Mouse (Mus musculus): Measurements from ENCODE around the gene Hmcn2. TPM values are rescaled to one million over a fixed set of nuclear protein-coding genes. Genes with fewer than 3 reads are reported as not detected.

The Hmcn2 gene
- polyA plus RNA-seq, 1 experiment from 2014 or later: 0.12 TPM

DNA sequence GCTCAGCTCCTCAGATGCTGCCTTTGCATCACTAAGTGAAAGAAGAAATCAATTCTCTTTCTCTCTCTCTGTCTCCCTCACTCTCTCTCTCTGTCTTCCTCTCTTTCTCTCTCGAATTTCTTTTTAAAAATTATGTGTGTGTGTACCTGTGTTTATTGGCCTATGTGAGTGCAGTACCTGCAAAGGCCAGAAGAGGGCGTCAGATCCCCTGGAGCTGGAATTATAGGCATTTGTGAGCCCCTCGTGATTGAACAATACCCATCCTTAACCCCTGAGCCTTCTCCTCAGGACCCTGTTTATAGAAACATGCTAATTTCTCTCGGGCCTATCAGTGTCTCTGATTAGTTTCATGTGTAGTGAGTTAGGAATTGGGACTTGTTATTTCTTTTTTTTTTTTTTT is 6.0 kb upstream of the Hmcn2 start:
- Histone ChIP-seq H3K4me1 (replicated peaks) (peaks cover 7% of the 10 kb centered on the region; the same call in 1 of the 2 replicates), H3K4me2 (no peak overlapping the region), H3K9ac (no peak overlapping the region), H3K27me3 (peaks cover 30% of the 10 kb centered on the region), H3K36me3 (no peaks in the 10 kb centered on the region), H3K9me3 (no peaks in the 10 kb centered on the region), H3K27ac (no peak overlapping the region), H3K4me3 (no peak overlapping the region)
- no peak for ATAC-seq (ENCODE audit: low FRiP score)
- 64% methylated on average over 4 of the region's 4 CpGs for WGBS

DNA sequence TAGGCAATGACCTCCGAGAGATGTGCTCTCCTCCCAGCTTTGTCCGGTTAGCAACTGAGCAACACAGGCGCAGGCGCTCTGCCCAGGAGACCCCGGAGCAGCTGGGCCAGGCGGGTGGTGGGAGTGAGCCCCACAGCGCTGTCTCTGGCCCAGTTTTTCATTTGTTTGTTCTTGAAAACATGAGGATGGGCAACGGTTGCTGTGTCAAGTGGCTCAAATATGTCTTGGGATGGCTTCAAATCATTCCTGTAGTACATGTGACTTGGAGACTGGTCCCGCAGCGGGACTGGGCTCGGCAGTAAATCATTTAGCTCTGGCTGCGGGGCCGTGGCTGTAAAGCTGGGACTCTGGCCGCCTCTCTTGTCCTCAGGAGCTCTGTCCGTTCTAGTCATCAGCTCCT is 4.7 kb upstream of the Hmcn2 start:
- H3K27me3 ChIP-seq: peaks cover 42% of the 10 kb centered on the region

DNA sequence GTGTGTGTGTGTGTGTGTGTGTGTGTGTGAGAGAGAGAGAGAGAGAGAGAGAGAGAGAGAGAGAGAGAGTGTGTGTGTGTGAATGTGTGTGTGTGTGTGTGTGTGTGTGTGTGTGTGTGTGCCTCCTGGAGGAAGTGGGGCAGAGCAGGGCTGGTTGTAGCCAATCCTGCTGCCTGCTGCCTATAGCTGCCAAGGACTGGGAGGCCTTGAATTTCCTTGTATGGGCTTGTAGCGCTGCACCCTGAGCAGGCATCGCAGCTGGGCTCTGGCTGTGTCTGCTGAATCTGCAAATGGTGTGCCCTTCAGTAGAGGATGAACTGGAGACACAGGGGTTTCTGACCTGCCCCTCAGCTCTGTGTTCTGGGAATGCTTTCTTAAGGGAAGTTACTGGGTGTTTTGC is 3.9 kb downstream of the Hmcn2 start:
- Histone ChIP-seq H3K36me3 (no peaks in the 10 kb centered on the region), H3K4me3 (no peak overlapping the region), H3K4me2 (no peak overlapping the region), H3K9me3 (no peaks in the 10 kb centered on the region), H3K27me3 (peaks cover 67% of the 10 kb centered on the region), H3K9ac (no peak overlapping the region), H3K4me1 (replicated peaks) (peaks cover 13% of the 10 kb centered on the region), H3K27ac (no peak overlapping the region)
- WGBS: 14% methylated on average over 2 of the region's 2 CpGs
- no peak for ATAC-seq (ENCODE audit: low FRiP score)

More for the DNA sequence above, 4.7 kb upstream of the Hmcn2 start:
- Histone ChIP-seq H3K9me3 (no peaks in the 10 kb centered on the region), H3K4me2 (no peak overlapping the region), H3K36me3 (no peaks in the 10 kb centered on the region), H3K4me1 (replicated peaks) (peaks cover 18% of the 10 kb centered on the region), H3K27ac (no peak overlapping the region), H3K9ac (no peak overlapping the region), H3K4me3 (no peak overlapping the region)
- no peak for ATAC-seq (ENCODE audit: low FRiP score)
- WGBS: 65% methylated on average over 15 of the region's 15 CpGs

GRCm38 (mm10) chr2:31319200-31319599 is 5.0 kb downstream of the Hmcn2 start:
- ATAC-seq (ENCODE audit: low FRiP score): no peak
- no peak overlapping the region for H3K27ac ChIP-seq
- H3K36me3 ChIP-seq: no peaks in the 10 kb centered on the region
- WGBS: 82% methylated on average over 2 of the region's 2 CpGs
- no peaks in the 10 kb centered on the region for H3K9me3 ChIP-seq
- no peak overlapping the region for H3K4me3 ChIP-seq
- H3K27me3 ChIP-seq: peaks cover 57% of the 10 kb centered on the region
- H3K4me2 ChIP-seq: no peak overlapping the region
- peaks cover 5% of the 10 kb centered on the region for H3K4me1 ChIP-seq (replicated peaks)
- no peak overlapping the region for H3K9ac ChIP-seq

DNA sequence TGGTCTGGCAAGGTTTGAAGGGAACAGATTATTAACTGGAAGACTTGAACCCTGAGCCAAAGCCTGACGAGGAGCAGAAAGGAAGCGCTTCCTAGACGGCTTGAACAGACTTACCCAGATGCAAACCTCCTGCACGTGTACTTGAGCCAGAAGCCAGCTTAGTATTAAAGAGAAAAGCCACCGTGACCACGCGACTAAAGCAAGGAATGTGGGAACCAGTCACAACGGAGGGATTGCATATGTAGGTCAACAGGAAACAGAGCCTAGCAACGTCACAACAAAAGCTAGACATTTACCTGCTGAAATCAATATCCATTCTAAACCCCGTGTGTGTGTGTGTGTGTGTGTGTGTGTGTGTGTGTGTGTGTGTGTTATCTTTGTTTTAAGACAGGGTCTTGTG is 13.0 kb downstream of the Hmcn2 start:
- no peak overlapping the region for H3K4me3 ChIP-seq
- 46% methylated on average over 10 of the region's 10 CpGs for WGBS
- no peak overlapping the region for H3K9ac ChIP-seq
- no peak overlapping the region for H3K4me2 ChIP-seq
- no peaks in the 10 kb centered on the region for H3K36me3 ChIP-seq
- ATAC-seq (ENCODE audit: low FRiP score): no peak
- no peaks in the 10 kb centered on the region for H3K4me1 ChIP-seq (replicated peaks)
- no peak overlapping the region for H3K27ac ChIP-seq
- no peaks in the 10 kb centered on the region for H3K9me3 ChIP-seq
- H3K27me3 ChIP-seq: peaks cover 18% of the 10 kb centered on the region; the same call in 1 of the 2 replicates

DNA sequence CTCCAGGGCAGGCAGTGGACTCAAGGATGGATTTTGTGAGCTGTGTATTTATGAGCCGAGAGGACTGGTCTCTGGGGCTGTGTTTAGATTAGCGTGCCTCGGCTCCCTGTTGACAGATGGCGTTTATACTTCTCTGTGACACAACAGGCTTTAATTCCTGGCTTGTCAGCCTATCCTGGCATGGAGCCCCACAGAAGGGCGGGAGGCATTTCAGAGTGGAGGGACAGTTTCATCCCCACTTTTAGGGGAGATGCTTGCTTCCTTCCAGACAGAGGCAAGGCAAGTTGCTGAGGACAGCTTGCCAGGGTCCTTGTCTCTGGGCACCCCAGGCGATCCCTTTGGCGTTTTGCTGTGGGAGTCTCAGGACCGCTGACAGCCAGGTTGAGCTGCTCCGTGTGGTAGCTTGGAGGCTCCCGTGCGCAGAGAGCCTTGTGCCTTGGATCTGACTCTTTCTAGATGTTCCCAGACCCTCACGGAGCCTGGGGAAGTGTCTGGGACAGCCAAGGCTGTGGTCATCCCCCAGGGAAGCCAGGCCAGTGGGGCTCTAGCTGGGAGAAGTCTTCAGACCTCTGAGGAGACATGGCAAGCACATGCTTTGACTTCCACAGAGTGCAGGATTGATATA is 23.6 kb downstream of the Hmcn2 start:
- H3K9ac ChIP-seq: no peak overlapping the region
- no peaks in the 10 kb centered on the region for H3K9me3 ChIP-seq
- no peak for ATAC-seq (ENCODE audit: low FRiP score)
- H3K4me1 ChIP-seq (replicated peaks): peaks cover 5% of the 10 kb centered on the region
- no peak overlapping the region for H3K4me2 ChIP-seq
- no peak overlapping the region for H3K4me3 ChIP-seq
- H3K36me3 ChIP-seq: no peaks in the 10 kb centered on the region
- peaks cover 12% of the 10 kb centered on the region; the same call in 1 of the 2 replicates for H3K27me3 ChIP-seq
- WGBS: 51% methylated on average over 12 of the region's 12 CpGs
- no peak overlapping the region for H3K27ac ChIP-seq

- Histone ChIP-seq H3K27me3 (peaks cover 10% of the 10 kb centered on the region; the same call in 1 of the 2 replicates), H3K4me3 (no peak overlapping the region), H3K27ac (no peak overlapping the region), H3K4me2 (no peak overlapping the region), H3K36me3 (no peaks in the 10 kb centered on the region), H3K9me3 (no peaks in the 10 kb centered on the region), H3K9ac (no peak overlapping the region), H3K4me1 (replicated peaks) (peaks cover 5% of the 10 kb centered on the region)
- no peak for ATAC-seq (ENCODE audit: low FRiP score)
- WGBS: 80% methylated on average over 9 of the region's 9 CpGs
Measured at GRCm38 (mm10) chr2:31339826-31340225, 25.6 kb downstream of the Hmcn2 start.

DNA sequence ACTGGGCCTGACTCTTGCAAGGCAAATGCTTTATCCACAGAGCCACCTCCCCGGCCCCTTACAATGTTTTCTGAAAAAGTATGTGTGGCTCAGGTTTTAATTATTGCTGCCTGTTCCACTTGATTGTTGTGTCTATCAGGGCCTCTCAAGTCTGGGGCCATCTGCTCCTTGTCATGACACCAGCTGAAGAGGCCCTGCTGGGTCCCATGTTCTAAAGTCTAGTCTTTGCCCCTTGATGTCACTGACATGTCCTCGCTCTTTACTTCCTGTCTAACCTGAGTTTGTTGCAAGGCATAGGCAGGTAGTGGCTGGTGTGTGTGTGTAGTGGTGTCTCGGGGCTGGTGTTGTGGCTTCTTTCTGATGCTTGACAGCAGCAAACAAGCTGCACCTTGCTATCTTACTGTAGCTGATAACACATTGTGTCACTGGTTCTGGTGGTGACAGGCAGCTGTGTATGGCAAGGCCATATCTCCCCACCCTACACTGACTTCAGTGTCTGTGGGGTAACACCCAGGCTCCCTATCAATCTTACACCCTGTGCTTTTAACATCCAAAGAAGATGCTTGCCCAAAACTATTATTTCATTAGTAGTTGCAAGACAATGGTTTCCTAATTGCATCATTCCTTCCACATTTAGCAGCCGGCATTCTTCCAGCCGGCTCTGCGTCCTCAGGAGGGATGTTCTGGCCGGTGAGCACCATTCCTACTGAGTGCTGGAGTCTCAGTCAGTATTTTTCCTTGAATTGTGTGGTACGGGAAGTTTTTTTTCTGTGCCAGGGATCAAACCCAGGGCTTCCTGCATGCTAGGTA is 27.7 kb downstream of the Hmcn2 start:
- 82% methylated on average over 8 of the region's 8 CpGs for WGBS
- H3K9ac ChIP-seq: no peak overlapping the region
- no peak overlapping the region for H3K4me3 ChIP-seq
- peaks cover 19% of the 10 kb centered on the region; the same call in 1 of the 2 replicates for H3K27me3 ChIP-seq
- H3K4me1 ChIP-seq (replicated peaks): peaks cover 5% of the 10 kb centered on the region
- H3K9me3 ChIP-seq: no peaks in the 10 kb centered on the region
- no peak overlapping the region for H3K4me2 ChIP-seq
- ATAC-seq (ENCODE audit: low FRiP score): no peak
- H3K36me3 ChIP-seq: no peaks in the 10 kb centered on the region
- no peak overlapping the region for H3K27ac ChIP-seq

GRCm38 (mm10) chr2:31346096-31346495 is 31.9 kb downstream of the Hmcn2 start:
- H3K27me3 ChIP-seq: peaks cover 30% of the 10 kb centered on the region
- WGBS: 50% methylated on average over 12 of the region's 12 CpGs
- H3K4me2 ChIP-seq: no peak overlapping the region
- ATAC-seq (ENCODE audit: low FRiP score): no peak
- no peaks in the 10 kb centered on the region for H3K36me3 ChIP-seq
- no peaks in the 10 kb centered on the region for H3K4me1 ChIP-seq (replicated peaks)
- H3K9me3 ChIP-seq: no peaks in the 10 kb centered on the region
- H3K27ac ChIP-seq: no peak overlapping the region
- H3K4me3 ChIP-seq: no peak overlapping the region
- H3K9ac ChIP-seq: no peak overlapping the region

DNA sequence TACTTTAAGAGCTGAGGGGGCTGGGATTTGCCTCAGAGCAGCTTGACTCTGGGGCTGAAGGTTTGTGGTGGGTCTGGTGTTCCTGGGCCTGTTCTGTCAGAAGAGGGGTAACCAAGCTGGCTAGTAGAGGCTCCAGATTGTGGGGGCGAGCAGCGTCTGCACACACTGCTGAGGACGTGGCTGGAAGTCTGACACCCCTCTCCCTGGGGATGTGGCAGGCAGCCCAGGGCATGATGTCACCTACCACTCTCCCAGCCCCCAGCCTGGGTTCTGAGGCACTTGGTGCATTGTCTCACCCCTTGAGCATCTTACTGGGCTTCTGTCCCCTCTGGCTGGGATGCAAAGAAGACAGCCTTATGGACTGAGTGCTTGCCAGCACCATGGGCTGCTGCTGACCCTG is 34.2 kb downstream of the Hmcn2 start:
- H3K9ac ChIP-seq: no peak overlapping the region
- H3K27ac ChIP-seq: no peak overlapping the region
- H3K9me3 ChIP-seq: no peaks in the 10 kb centered on the region
- no peak overlapping the region for H3K4me2 ChIP-seq
- H3K27me3 ChIP-seq: peaks cover 38% of the 10 kb centered on the region
- 69% methylated on average over 3 of the region's 3 CpGs for WGBS
- H3K4me1 ChIP-seq (replicated peaks): no peaks in the 10 kb centered on the region
- H3K4me3 ChIP-seq: no peak overlapping the region
- no peaks in the 10 kb centered on the region for H3K36me3 ChIP-seq
- ATAC-seq (ENCODE audit: low FRiP score): no peak

GRCm38 (mm10) chr2:31348850-31349249 is 34.6 kb downstream of the Hmcn2 start:
- H3K4me1 ChIP-seq (replicated peaks): no peaks in the 10 kb centered on the region
- no peak for ATAC-seq (ENCODE audit: low FRiP score)
- 68% methylated on average over 5 of the region's 5 CpGs for WGBS
- H3K4me3 ChIP-seq: no peak overlapping the region
- H3K4me2 ChIP-seq: no peak overlapping the region
- H3K36me3 ChIP-seq: no peaks in the 10 kb centered on the region
- no peak overlapping the region for H3K9ac ChIP-seq
- H3K27ac ChIP-seq: no peak overlapping the region
- H3K27me3 ChIP-seq: peaks cover 38% of the 10 kb centered on the region
- no peaks in the 10 kb centered on the region for H3K9me3 ChIP-seq

DNA sequence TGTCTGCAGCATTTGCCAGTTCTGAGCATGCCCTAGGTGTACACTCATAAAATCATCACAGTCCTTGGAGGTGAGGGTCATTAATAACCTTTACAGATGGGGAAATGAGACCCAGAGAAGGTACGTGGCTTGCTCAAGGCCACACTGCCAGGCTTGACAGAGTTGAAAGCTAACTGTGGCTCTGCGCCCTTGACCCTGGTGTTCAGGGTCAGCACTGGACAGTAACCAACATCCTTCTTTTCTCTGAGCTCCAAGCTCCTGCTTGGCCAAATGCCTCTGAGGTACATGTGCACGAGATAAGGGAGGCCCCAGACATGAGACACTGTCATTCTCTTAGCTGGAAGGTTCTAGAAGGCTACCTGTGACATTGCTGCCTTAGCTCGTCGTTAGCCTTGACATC is 42.6 kb downstream of the Hmcn2 start:
- Histone ChIP-seq H3K27me3 (peaks cover 10% of the 10 kb centered on the region; the same call in 1 of the 2 replicates), H3K4me2 (no peak overlapping the region), H3K36me3 (no peaks in the 10 kb centered on the region), H3K9ac (no peak overlapping the region), H3K4me3 (no peak overlapping the region), H3K27ac (no peak overlapping the region), H3K9me3 (no peaks in the 10 kb centered on the region), H3K4me1 (replicated peaks) (no peaks in the 10 kb centered on the region)
- 77% methylated on average over 5 of the region's 5 CpGs for WGBS
- ATAC-seq (ENCODE audit: low FRiP score): no peak

DNA sequence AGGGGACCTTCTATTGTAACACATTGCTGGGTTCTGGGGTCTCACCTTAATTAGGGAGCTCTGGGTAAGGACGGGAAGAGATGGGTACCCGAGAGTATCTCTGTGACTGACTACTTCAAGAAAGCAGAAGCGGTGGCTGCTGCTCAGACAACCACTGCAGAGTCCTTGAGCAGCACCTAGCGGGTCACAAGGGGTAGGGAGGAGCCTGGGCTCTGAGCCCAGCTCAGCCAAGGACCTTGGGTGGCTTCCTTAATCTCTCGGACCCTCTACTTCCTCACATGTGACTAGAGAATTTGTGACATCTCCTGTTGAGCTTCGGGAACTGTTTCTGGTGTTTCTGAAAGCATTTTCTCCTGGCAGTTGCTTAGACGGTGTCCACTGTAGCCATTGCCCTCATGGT is 45.1 kb downstream of the Hmcn2 start:
- no peak for ATAC-seq (ENCODE audit: low FRiP score)
- 0 out of 2 replicates have a peak, but pooled peaks cover 5% of the 10 kb centered on the region for H3K27me3 ChIP-seq
- H3K9ac ChIP-seq: no peak overlapping the region
- no peaks in the 10 kb centered on the region for H3K9me3 ChIP-seq
- H3K4me1 ChIP-seq (replicated peaks): no peaks in the 10 kb centered on the region
- H3K27ac ChIP-seq: no peak overlapping the region
- H3K4me3 ChIP-seq: no peak overlapping the region
- WGBS: 80% methylated on average over 7 of the region's 7 CpGs
- H3K36me3 ChIP-seq: no peaks in the 10 kb centered on the region
- no peak overlapping the region for H3K4me2 ChIP-seq
